Mouse (Mus musculus) urinary bladder, postnatal 14 days (tissue): ENCODE results near the gene Cmtr1.

Source experiments
- DNase-seq: peaks from one replicate; pipeline ENCODE4 v3.0.0; 2021; ENCODE audit warnings: low spot score

Cmtr1 gene

DNA sequence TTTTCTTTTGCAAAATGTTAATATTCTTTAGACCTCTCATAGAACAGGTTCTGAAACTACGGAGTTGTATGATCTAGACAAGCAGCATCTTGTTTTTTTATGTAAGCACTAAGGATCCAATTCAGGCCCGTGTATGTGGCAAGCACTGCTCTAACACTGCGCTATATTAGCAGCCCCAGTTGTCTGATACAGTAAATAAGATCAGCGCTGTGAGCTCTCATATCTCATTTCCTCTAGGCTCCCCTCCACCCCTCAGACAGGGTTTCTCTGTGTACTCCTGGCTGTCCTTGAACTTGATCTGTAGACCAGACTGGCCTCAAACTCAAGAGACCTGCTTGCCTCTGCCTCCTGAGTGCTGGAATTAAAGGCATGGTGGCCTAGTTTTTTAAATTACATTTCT lies 8.6 kb downstream of the Cmtr1 start:
- no peak for DNase-seq

DNA sequence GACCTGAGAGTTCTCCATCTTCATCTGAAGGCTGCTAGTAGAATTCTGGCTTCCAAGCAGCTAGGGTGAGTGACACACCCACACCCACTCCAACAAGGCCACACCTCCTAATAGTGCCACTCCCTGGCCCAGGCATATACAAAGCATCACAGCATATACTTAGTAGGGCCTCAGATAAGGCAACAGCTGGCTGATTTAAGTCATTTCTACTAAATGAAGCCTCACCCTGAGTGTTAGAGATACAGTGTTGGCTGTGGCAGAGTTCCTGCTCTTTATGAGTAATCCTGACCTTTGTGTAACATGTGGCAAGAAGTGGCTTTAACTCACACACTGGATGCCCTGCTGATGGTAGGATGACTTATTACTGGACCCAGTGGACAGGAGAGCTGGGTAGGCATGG lies 9.5 kb downstream of the Cmtr1 start:
- no peak for DNase-seq

DNA sequence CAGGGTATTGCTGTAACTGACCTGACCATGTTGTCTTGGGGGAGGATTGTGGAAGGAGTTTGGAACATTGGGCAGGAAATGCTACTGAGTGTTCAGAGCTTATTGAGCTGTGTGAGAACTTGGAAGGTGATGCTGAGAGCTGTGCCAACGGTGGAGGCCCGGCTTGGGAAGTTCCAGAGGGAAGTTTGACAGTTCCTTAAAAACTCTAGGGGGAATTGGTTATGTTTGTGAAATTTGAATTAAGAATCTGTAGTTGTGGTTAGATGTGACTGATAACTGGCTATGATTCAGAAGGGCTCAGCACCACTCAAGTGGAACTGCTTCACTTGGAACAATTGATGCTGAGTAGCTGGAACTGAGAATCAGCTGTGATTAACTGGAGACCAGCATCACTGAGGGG lies 10.6 kb downstream of the Cmtr1 start:
- DNase-seq: peak; percentile 13

DNA sequence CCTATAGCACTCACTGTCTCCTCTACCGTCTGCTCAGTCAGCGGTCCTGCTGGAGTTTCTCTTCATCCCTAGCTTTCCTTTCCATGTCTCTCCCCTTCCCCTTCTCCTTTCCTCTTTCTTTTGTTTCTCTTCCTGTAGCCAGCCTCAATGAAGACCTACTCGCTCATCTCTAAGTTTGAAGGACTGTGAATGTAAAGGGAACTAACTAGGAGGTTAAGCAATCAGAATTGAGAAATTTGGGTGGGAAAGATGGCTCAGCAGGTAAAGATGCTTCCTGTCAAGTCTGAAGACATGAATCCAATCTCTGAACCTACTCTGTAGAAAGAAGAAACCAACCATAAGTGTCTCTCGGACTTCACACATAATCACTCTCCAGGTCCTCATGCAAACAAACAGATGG lies 12.9 kb downstream of the Cmtr1 start:
- no peak for DNase-seq

DNA sequence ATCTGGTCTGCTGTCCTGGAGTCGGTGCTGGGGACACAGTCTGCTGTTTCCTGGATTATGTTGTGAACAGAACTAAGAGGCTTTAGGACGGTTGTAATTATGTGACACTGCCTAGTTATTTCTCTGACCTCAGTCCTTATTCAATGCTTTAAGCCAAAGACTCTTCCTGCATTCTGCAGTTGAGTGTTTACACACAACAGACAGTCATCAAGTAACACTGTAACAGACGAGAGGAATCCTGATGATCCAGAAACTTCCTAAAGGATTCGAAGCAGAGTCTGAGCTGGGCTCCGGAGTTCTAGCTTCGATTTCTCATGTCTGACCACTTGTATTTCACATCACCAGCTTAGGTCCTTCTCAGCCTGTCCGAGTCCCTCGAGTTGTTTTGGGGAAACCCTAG lies 18.1 kb downstream of the Cmtr1 start:
- no peak for DNase-seq

DNA sequence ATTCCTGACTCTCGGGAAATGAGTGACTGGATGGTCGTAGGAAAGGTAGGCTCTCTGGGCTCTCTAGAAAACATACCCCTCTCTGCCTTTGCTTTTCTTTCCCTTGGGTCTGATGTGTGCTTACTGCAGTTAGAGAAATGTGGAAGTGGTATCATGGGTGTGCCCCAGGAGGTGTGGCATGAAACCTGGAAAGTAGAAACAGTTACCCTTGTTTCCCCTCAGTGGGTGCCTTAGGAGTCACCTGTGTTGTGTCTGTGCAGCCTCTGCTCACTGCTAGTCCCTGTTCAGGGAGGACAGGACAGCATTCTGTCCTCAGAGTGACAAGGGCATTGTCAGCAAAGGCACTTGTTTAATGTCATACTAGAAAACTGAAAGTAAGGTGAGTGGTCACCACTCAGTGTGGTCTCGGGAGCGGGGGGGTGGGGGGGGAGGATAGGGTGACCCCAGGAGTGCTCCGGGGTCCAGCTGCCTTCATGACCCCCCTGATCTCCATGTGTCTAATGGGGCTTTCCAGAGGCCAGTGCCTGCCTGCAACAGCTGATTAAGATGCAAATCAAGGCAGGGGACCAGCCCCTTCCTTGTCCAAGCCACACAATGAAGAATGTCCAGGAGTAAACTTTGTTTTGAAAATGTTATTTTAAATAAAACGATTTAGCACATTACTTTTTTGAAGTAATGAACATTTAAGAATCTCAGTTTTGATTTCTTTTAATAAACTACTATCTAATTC lies 18.8 kb downstream of the Cmtr1 start:
- no peak for DNase-seq

DNA sequence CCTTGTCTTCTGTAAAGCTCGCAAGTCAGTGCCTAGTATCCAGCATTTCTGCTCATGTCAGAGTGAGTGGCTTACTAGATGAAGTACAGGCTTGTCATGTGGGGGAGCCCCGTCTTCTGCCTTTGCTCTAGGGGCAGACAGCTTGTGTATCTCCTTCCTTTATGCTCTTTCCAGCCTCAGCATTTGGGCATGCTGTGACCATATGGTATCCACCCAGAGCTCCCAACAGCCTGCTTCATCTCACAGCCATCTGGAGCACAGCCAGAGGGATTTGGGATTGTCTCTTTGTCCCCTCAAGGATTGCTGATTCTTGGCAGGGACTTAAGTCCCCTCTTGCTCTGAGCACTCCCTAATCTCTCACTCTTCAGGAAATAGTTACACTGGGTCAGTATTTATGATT lies 19.8 kb downstream of the Cmtr1 start:
- DNase-seq: no peak

DNA sequence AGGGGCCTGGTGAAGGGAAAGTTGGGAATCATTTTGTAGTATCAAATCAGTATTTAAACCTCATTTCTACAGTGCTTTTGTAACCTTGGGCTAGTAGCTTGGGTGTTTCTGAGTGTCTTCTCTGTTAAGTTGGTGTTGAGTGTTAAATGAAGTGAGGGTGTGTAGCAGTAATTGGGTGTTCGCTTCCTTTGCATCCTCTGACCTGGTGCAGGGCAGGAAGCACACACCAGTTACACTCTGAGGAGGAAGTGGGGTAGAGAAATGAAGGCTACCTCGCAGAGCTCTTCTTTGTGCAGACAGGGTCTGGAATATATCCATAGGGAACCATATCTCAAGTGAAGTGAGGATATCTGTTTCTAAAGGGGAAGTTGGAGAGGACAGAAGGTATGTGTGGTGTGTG lies 20.5 kb downstream of the Cmtr1 start:
- DNase-seq: no peak

DNA sequence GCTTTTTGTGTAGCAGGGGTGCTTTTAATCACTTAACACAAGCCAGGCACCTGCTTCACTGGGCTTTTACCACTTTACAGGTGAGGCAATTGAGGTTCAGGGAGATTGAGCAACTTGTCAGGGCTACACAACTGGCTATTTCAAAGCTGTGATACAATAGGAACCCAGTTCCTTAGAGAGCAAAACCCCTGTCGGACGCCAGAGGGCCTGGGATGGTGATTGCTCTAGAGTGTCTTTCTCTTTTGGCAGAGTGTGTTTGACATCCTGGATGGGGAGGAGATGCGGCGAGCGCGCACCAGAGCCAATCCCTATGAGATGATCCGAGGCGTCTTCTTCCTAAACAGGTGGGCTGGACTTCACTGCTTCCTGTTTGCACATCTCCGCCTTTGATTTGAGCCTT lies 21.3 kb downstream of the Cmtr1 start:
- no peak for DNase-seq

DNA sequence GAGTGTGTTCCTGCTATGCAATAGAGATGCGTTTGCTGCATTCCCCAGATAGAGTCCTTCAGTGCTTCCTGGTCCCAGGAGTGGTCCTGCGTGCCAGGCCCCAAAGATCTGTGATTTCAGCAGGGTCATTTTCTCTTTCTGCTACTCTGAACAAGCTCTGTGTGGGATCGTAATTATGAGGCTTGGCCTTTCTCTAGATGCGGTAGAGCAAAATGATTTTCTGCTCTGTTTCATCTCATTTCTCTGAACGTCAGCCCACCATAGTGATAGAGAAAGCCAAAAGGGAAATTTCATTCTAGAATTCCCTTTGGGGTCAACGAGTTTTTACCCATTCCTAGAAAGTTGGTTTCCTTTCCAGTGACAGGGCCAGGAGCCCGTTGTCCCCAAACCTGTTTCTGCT lies 21.9 kb downstream of the Cmtr1 start:
- no peak for DNase-seq

DNA sequence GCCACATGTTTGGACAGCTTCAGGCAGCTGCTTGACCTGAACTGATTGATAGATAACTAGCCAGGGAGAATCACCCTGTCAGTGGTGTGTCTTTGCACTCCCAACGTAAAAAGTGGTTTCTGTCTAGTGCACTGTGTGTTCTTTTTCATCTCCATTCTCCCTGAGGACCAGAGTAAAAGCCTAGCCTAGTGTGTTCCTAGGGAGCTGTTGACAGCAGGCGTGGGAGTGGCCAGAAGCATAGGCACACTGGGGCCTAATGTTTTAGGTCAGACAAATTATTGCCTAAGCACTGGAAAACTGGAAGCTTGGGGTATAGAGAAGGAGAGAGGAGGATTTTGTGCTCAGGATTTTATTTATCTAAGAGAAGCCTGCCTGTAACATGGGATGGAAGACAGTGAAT lies 22.7 kb downstream of the Cmtr1 start:
- no peak for DNase-seq

DNA sequence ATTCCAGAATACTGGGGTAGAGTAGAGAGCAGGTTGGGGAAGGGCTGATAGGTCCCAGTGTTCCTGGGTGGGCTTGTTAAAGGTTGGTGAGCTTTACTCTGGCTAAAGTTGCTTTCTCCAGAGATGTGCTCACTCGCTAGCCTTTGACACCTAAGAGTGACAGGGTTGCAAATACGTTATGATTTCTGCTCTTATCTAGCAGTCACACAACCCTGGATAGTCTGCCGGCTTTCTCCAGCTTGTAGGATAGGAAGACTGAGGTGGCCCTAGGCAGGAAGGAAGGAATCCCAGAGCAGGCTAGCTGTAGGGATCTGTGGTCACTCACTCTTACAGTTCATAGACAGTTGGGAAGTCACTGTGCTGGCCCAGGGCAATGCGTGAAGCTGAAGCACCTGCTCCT lies 23.9 kb downstream of the Cmtr1 start:
- DNase-seq: no peak

DNA sequence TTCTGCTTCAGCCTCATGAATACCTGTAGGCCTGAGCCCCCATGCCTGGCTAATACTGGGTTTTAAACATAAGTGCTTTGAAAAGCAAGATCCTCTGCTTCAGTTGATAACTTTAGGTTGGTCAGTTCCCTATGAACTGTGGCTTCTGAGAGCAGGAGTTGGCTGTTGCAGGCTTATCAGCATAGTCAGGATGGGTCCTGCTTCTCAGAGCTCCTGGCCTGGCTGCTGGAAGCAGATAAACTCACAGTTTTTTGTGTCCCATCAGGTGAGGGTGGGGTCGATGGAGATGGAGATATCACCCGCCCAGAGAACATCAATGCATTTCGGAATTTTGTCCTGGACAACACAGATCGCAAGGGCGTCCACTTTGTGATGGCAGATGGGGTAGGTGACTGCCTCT lies 26.4 kb downstream of the Cmtr1 start:
- no peak for DNase-seq

DNA sequence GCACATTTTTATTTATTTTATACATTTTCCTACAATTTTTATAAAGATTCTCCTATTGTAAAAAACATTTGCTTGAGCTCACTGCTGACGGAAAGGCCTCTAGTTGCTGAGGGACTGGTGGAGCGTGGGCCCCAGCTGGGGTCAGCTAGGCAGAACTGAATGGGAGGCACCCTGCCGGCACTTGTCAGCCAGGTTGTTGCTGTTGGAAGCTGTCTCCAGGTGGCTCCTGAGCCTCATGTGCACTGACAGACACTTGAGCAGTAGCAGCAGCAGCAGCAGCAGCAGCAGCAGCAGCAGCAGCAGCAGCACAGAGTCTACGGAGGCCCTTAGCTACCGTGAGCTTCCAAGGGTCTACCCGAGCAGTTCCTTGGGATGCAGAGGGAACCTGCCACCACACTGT lies 27.0 kb downstream of the Cmtr1 start:
- DNase-seq: no peak

DNA sequence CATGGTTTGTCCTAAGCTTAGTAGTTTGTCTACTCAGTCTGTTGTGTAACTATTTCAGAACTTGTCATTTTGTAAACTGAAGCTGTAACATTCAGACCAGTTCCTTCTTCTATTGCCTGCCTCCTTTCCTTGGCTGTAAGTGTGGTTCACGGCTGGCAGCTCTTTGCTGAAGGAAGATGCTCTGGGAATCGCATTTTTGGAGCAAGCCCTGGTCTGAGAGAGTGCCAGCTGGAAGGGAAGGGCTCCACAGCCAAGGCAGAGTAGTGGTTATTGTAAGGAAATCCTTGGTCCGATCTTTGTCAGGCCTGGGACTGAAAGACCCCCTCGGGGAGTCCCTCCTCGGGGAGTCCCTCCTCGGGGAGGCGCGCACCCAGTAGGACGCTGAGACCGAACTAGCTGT lies 28.2 kb downstream of the Cmtr1 start:
- no peak for DNase-seq

DNA sequence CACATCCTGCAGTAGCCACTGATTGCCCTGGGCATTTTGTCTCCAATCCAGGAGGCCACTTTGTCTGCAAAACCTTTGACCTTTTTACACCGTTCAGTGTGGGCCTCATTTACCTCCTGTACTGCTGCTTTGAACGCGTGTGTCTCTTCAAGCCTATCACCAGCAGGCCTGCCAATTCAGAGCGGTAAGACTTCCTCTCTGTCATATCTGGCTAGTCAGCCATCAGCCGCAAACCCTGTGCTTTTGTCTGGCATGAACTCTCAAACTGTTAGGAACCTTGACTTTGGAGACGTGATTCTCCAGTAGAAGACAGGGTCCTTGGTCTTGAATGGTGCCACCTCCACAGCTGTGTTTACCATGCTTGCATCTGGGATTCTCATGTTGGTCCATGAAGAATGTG lies 29.9 kb downstream of the Cmtr1 start:
- no peak for DNase-seq

DNA sequence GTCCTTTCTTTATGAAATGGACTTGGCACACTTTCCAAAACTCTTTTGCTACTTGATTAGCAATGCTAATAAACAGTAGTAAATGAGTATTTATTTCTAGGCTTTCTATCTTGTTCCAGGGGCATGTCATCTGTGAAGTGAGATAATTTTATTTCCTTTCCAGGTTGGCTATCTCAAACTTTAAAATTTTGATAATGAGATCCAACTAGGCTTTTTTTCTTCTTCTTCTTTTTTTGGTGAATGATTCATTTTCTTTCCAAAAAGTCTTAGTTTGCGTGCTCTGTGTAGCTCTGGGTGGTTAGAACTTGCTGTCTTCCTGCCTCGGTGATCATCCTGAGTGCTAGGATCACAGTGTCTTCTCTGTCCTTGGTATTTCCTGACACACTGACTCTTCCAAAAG lies 32.4 kb downstream of the Cmtr1 start:
- DNase-seq: no peak

DNA sequence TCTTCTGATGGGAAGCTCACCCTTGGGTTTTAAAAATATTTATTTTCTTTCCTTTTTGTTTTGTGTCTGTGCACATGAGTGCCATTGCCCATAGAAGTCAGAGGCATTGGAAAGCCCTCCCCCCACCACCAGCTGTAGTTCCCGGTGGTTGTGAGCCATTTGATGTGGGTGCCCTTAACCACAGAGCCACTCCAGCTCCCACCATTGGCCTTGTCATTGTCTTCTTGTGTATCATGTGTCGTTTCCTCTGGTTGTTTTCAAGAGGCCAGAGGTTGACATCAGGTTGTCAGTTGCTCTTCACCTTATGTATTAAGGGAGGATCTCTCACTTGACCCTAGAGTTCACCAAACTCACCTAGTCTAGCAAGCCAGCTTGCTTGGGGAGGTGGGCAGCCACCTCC lies 33.2 kb downstream of the Cmtr1 start:
- no peak for DNase-seq

DNA sequence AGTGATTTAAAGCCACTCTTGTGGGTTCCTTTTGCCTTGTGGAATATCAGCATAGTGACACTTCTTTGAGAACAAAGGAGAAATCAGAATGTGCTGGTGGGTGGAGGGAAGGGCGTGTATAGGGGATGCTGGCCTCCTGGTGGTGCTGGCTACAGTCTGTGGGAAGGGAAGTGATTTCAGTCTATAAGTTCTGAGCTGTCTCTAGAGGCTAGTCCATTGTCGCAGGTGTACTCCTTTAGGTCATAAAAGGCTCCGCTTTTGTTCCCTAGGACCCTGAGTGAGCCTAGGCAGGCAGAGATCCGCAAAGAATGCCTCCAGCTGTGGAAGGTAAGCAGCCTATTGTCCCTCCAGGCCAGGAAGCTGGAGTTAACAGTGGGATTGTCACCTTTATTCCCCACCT lies 34.1 kb downstream of the Cmtr1 start:
- DNase-seq: no peak

DNA sequence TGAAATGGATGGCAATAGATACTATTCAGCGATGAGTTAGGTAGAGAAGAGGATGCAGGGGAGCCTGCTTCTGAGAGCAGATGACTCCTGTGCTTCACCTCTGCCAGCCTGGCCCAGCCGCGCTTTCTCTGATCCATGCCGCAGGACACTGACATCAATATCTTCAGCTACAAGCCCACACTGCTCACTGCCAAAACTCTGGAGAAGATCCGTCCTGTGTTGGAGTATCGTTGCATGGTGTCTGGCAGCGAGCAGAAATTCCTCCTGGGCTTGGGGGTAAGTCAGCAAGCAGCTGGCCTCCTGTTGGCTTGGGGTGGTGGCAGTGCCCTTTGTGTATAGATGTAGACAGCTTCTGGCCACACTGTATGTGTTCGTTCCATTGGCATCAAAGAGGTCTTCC lies 36.5 kb downstream of the Cmtr1 start:
- no peak for DNase-seq

DNA sequence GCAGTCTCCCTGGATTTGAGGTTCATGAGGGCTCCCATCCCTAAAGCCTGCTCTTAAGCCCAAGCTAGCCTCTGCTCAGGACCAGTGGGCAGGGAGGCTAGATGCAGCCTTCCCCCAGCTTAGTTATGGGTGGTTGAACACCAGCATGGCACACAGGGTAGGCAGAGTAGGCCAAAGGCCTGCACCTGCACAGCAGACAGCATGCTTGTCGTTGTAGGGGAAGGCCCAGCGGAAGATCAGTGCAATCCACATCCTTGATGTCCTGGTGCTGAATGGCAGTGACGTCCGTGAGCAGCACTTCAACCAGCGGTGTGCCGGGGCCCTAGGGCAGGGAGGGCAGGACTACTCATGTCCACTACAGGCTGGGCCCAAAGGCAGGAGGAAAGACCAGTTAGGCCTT lies 38.0 kb downstream of the Cmtr1 start:
- DNase-seq: no peak

DNA sequence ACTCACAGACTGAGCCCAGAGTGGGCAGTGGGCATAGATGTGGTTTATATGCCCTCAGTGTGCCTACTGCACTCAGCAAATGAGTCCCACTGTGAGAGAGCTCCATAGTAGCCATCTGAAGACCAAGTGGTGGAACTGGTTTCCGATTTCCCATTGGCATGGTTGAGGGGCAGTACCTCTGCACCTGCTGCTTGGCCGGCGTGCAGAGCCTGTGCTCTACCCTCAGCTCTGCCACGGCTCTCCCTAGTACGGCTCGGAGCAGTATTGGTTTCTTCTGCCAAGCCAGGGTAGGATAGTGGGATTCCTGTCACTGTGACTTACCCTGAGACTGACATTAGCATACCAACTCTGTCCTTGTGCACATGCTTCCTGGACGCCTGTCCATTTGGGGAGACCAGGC lies 40.2 kb downstream of the Cmtr1 start:
- DNase-seq: no peak

DNA sequence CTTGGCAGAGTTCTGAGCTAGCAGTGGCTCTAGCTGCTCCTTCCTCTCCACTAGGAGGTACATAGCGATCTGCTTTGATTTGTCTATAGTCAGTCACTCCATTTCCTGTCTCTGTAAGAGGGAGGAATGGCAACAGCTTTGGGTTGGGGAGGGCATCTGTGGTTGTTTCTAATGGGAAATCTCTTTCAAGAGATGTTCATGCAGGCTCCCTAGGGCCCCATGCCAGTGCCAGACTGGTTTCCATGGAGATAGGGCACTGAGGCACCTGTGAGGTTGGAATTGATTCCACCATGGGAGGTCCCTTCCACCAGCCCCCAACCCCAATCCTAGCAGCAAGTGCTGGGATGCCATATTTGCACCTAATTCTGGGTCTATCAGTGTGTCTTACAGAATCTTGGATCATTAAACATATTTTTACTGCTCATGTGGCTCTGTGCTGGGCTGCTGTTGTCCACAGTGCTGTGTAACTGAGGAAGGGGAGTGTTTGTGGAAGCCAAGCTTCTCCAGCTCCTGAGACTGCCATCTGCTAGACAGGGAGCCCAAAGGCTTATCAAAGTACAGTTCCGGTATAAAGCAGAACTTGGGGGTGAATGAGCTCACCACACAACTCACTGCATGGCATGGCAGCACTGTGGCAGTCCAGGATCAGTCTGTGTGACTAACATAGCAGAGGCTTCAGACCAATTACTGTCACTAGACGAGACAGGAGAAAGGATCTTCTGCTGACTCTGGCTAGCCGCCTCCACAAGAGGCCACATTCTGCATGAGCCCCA lies 42.7 kb downstream of the Cmtr1 start:
- no peak for DNase-seq

DNA sequence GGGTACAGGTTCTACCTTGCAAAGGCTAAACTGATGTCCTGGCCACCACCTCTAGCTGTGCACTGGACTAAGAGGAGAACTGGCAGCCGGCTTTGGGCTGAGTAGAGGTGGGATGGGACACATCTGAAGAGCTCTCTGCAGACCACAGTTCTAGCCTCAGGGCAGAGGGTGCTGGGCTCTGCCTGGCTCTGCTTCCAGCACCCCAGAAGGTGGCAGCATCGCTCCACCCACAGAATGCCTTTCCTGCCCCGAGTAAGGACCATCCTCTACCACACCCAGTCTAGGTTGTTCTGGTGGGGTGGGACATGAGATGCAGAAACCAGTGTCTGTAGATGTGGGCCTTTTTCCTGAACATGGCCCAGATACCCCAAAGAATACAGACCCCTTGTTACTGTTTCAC lies 44.4 kb downstream of the Cmtr1 start:
- peak; percentile 46 for DNase-seq
